Mouse (Mus musculus) MEL (cell line): ENCODE results near the gene Kat6b. TPM values are rescaled to one million over a fixed set of nuclear protein-coding genes. Genes with fewer than 3 reads are reported as not detected.
"Not testable (repeated sequence)": the region's sequence is repeated elsewhere in the genome, so short reads cannot be mapped to it uniquely, and the experiment has no call there.

ENCODE experiments used
- DNase-seq: peaks from one replicate; pipeline ENCODE4 v3.0.0; 2011; ENCODE audit warnings: low read depth, low spot score
- H3K27ac ChIP-seq: 2 replicates; pipeline ENCODE4 v1.5.1; 2012; ENCODE audit warnings: low read depth, mild to moderate bottlenecking, control low read depth, low read length, moderate library complexity; ENCODE audit not compliant: control insufficient read depth
- H3K27me3 ChIP-seq, 2 experiments: fragments of 150-350 bp in 1 of 2; sonication (generic) in 1 of 2; 2 replicates each; pipeline ENCODE4 v1.6.1; 2012; ENCODE audit warnings: low read length in 2 of 2, mild to moderate bottlenecking in 2 of 2, improper control_type of control experiment in 1 of 2, moderate library complexity in 1 of 2; ENCODE audit not compliant: insufficient read depth in 2 of 2, control insufficient read depth in 1 of 2
- H3K36me3 ChIP-seq, 2 experiments: 2 replicates each; pipeline ENCODE4 v1.6.1; 2012 to 2014; ENCODE audit warnings: low read length in 2 of 2, improper control_type of control experiment in 1 of 2, inconsistent platforms in 1 of 2, mild to moderate bottlenecking in 1 of 2; ENCODE audit not compliant: insufficient read depth in 2 of 2, control insufficient read depth in 1 of 2
- H3K4me1 ChIP-seq, 2 experiments: fragments of 150-350 bp in 1 of 2; sonication (generic) in 1 of 2; 2 replicates each; pipeline ENCODE4 v1.6.1; 2012; ENCODE audit warnings: low read length in 2 of 2, improper control_type of control experiment in 1 of 2, mild to moderate bottlenecking in 1 of 2; ENCODE audit not compliant: insufficient read depth in 2 of 2, control insufficient read depth in 1 of 2
- H3K4me3 ChIP-seq, 2 experiments: fragments of 150-350 bp in 1 of 2; sonication (generic) in 1 of 2; 2 replicates each; pipeline ENCODE4 v1.5.1; 2012; ENCODE audit warnings: low read depth in 2 of 2, low read length in 2 of 2, mild to moderate bottlenecking in 2 of 2, moderate library complexity in 2 of 2, control low read depth in 1 of 2, improper control_type of control experiment in 1 of 2; ENCODE audit not compliant: control insufficient read depth in 1 of 2, insufficient read depth in 1 of 2
- H3K79me2 ChIP-seq: 2 replicates; pipeline ENCODE4 v1.6.1; 2012; ENCODE audit warnings: mild to moderate bottlenecking, low read length, moderate library complexity; ENCODE audit not compliant: control insufficient read depth, poor library complexity, insufficient read depth
- H3K9ac ChIP-seq: 2 replicates; pipeline ENCODE4 v1.6.1; 2012; ENCODE audit warnings: low read depth, mild to moderate bottlenecking, control low read depth, low read length, moderate library complexity; ENCODE audit not compliant: control insufficient read depth, poor library complexity, severe bottlenecking
- H3K9me3 ChIP-seq: fragments of 150-350 bp; sonication (generic); replicated peaks from 2 replicates; pipeline ENCODE4 v1.6.1; 2012; ENCODE audit warnings: mild to moderate bottlenecking, low read length, improper control_type of control experiment, moderate library complexity; ENCODE audit not compliant: insufficient read depth
- BHLHE40 ChIP-seq: IDR thresholded peaks from 2 replicates; pipeline ENCODE4 v1.6.1; 2012; ENCODE audit warnings: low read depth, mild to moderate bottlenecking, inconsistent platforms, low read length, improper control_type of control experiment, borderline replicate concordance
- CHD1 ChIP-seq: IDR thresholded peaks from 2 replicates; pipeline ENCODE4 v1.6.1; 2012; ENCODE audit warnings: low read depth, mild to moderate bottlenecking, inconsistent platforms, low read length, improper control_type of control experiment
- CHD2 ChIP-seq: IDR thresholded peaks from 2 replicates; pipeline ENCODE4 v1.6.1; 2011; ENCODE audit warnings: low read length, improper control_type of control experiment
- CTCF ChIP-seq, 3 experiments: IDR thresholded peaks in 2 of 3; conservative IDR thresholded peaks in 1 of 3; 2 replicates each; pipeline ENCODE4 v1.5.1; 2011 to 2012; ENCODE audit warnings: low read length in 3 of 3, low read depth in 2 of 3, mild to moderate bottlenecking in 2 of 3, improper control_type of control experiment in 1 of 3, inconsistent platforms in 1 of 3, mixed read lengths in 1 of 3, moderate library complexity in 1 of 3; ENCODE audit not compliant: control insufficient read depth in 1 of 3, insufficient read depth in 1 of 3, poor library complexity in 1 of 3, severe bottlenecking in 1 of 3
- E2F4 ChIP-seq: IDR thresholded peaks from 2 replicates; pipeline ENCODE4 v1.6.1; 2011; ENCODE audit warnings: low read depth, low read length, improper control_type of control experiment, borderline replicate concordance
- GABPA ChIP-seq: IDR thresholded peaks from 2 replicates; pipeline ENCODE4 v1.6.1; 2012; ENCODE audit warnings: low read depth, mild to moderate bottlenecking, inconsistent platforms, low read length, improper control_type of control experiment, moderate library complexity
- HCFC1 ChIP-seq: IDR thresholded peaks from 2 replicates; pipeline ENCODE4 v1.6.1; 2012; ENCODE audit warnings: low read depth, mild to moderate bottlenecking, inconsistent platforms, low read length, improper control_type of control experiment, moderate library complexity
- MAZ ChIP-seq: IDR thresholded peaks from 2 replicates; pipeline ENCODE4 v1.6.1; 2012; ENCODE audit warnings: low read depth, mild to moderate bottlenecking, inconsistent platforms, low read length, improper control_type of control experiment
- MEF2A ChIP-seq: IDR thresholded peaks from 2 replicates; pipeline ENCODE4 v1.6.1; 2014; ENCODE audit warnings: low read depth, mild to moderate bottlenecking, inconsistent platforms, low read length, improper control_type of control experiment; ENCODE audit not compliant: poor library complexity, insufficient replicate concordance, severe bottlenecking; ENCODE audit errors: extremely low read depth
- MYC ChIP-seq: IDR thresholded peaks from 2 replicates; pipeline ENCODE4 v1.6.1; 2011; ENCODE audit warnings: low read depth, mild to moderate bottlenecking, low read length, improper control_type of control experiment, moderate library complexity
- NRF1 ChIP-seq: IDR thresholded peaks from 2 replicates; pipeline ENCODE4 v1.6.1; 2014; ENCODE audit warnings: low read depth, mild to moderate bottlenecking, inconsistent platforms, low read length, improper control_type of control experiment, moderate library complexity; ENCODE audit not compliant: poor library complexity, insufficient read depth, severe bottlenecking
- POLR2AphosphoS2 ChIP-seq: IDR thresholded peaks from 2 replicates; pipeline ENCODE4 v1.6.1; 2011; ENCODE audit warnings: low read length, improper control_type of control experiment
- POLR2AphosphoS5 ChIP-seq: IDR thresholded peaks from 2 replicates; pipeline ENCODE4 v1.6.1; 2012; ENCODE audit warnings: low read depth, borderline replicate concordance, mild to moderate bottlenecking, inconsistent platforms, low read length, moderate library complexity, mixed read lengths
- RAD21 ChIP-seq: IDR thresholded peaks from 2 replicates; pipeline ENCODE4 v1.6.1; 2011; ENCODE audit warnings: mild to moderate bottlenecking, low read depth, low read length, improper control_type of control experiment
- TBP ChIP-seq: IDR thresholded peaks from 2 replicates; pipeline ENCODE4 v1.8.0; 2011; ENCODE audit warnings: low read depth, low read length, improper control_type of control experiment
- UBTF ChIP-seq: IDR thresholded peaks from 2 replicates; pipeline ENCODE4 v1.6.1; 2012; ENCODE audit warnings: low read depth, mild to moderate bottlenecking, inconsistent platforms, low read length, improper control_type of control experiment, moderate library complexity, borderline replicate concordance; ENCODE audit not compliant: insufficient read depth
- USF2 ChIP-seq, 2 experiments: IDR thresholded peaks; 2 replicates each; pipeline ENCODE4 v1.6.1; 2011 to 2012; ENCODE audit warnings: improper control_type of control experiment in 2 of 2, low read length in 2 of 2, borderline replicate concordance in 1 of 2, inconsistent platforms in 1 of 2, low read depth in 1 of 2, mild to moderate bottlenecking in 1 of 2; ENCODE audit not compliant: insufficient read depth in 1 of 2
- ZC3H11A ChIP-seq: IDR thresholded peaks from 2 replicates; pipeline ENCODE4 v1.6.1; 2012; ENCODE audit warnings: low read depth, mild to moderate bottlenecking, inconsistent platforms, low read length, improper control_type of control experiment
- polyA plus RNA-seq, 2 experiments: library from polyadenylated mRNA; stranded (reverse) in 1 of 2; unstranded in 1 of 2; fragments of >175 nt in 1 of 2; fragments of >200 nt in 1 of 2; gene quantifications; 2 replicates each; pipeline versions ENCODE4 v1.2.1 to v1.2.4; 2012; ENCODE audit warnings: low replicate concordance in 2 of 2, low read depth in 1 of 2; ENCODE audit not compliant: insufficient read length in 2 of 2, insufficient read depth in 1 of 2, missing spikeins in 1 of 2
- total RNA-seq: library from RNA; depleted of rRNA; stranded (reverse); fragments of 300-350 nt; gene quantifications from 2 replicates; pipeline ENCODE4 v1.2.3, GENCODE M21; 2012

The Kat6b gene
- total and polyA plus RNA-seq, 3 experiments, result 1.8 to 5.4 TPM; not detected in 1

DNA sequence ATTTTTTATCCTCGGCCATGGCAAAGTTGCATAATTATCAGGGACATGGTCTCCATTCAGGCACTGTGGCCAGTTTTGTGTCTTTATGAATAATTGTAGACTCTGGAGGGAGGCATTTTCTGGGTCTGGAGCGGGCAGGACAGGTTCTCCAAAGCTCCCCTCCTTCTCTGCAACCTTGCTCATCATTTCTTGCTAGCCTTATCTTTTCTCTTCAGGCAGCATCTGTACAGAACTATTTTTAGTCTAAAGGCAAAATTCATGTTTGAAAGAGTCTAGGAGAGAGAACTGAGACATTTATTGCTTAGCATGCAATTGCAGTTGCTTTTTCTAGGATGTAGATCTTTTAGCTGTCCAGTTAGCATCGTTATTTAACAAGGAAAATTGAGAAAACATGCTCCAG is 38.1 kb downstream of the Kat6b start (continued):
- TF ChIP-seq HCFC1, result no peak
- no peak for TF ChIP-seq RAD21
- TF ChIP-seq USF2 (IDR thresholded peaks at IDR 0.05; ENCODE audit: borderline replicate concordance in 1 of 2, insufficient read depth in 1 of 2, low read depth in 1 of 2, low read length in 2 of 2), result no peak
- no peak for TF ChIP-seq NRF1
- no peak for TF ChIP-seq POLR2AphosphoS5
- no peak for TF ChIP-seq CHD1
- no peak for TF ChIP-seq UBTF
- no peak for TF ChIP-seq ZC3H11A
- no peak for TF ChIP-seq CHD2
- peak; percentile 91; the same call in 1 of the 2 replicates for TF ChIP-seq MEF2A
- TF ChIP-seq BHLHE40, result no peak
- no peak for TF ChIP-seq CTCF (IDR thresholded peaks at IDR 0.05 in 2 of 3, conservative IDR thresholded peaks at IDR 0.05 in 1 of 3; ENCODE audit: control insufficient read depth in 1 of 3, insufficient read depth in 1 of 3, low read depth in 2 of 3, low read length in 3 of 3, poor library complexity in 1 of 3, severe bottlenecking in 1 of 3)
- no peak for TF ChIP-seq MAZ
- TF ChIP-seq MYC, result no peak
- TF ChIP-seq E2F4, result no peak
- no peak for TF ChIP-seq POLR2AphosphoS2
- TF ChIP-seq TBP, result no peak

DNA sequence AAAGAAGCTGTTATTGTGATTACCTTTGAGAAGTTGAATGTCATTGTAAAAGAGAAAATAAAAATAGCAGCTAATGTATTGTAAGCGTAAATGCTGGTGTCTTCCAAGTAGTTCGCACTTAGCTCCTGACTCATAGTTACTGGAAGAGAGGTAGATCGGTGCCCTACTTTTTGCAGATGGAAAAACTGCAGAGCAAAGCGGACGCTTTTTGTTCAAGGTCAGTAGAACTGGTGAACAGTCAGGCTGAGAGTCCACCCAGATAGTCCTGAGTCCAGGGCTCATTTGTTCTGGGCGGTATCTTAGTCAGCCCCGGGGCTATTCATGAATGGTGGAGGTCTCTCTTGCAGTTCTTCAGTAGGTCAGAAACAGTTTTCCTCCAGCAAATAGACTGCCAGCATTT is 39.3 kb downstream of the Kat6b start:
- Histone ChIP-seq H3K27ac (no peak overlapping the region), H3K4me1 (peaks cover 5 to 14% of the 10 kb centered on the region in 2 experiments), H3K4me3 (no peak overlapping the region), H3K36me3 (peaks cover 0 to 15% of the 10 kb centered on the region in 2 experiments; a peak in 2 of 4 replicates), H3K79me2 (no peaks in the 10 kb centered on the region), H3K27me3 (no peaks in the 10 kb centered on the region), H3K9ac (no peak overlapping the region), H3K9me3 (no peaks in the 10 kb centered on the region)
- DNase-seq, result no peak
- no peak for TF ChIP-seq MEF2A
- no peak for TF ChIP-seq GABPA

DNA sequence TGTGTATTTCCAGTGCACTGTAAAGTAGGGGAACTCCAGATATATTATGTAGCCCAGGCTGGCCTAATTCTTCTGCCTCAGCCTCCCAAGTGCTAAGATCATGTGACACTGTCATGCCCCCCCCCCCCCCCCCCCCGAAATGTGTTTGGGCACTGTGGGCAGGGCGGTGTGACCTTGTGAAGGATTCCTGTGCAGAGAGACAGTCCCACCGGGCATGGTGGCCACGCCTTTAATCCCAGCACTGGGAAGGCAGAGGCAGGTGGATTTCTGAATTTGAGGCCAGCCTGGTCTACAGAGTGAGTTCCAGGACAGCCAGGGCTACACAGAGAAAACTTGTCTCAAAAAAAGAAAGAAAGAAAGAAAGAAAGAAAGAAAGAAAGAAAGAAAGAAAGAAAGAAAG is 40.3 kb downstream of the Kat6b start:
- H3K27me3 ChIP-seq, H3K4me3 ChIP-seq, DNase-seq, H3K79me2 ChIP-seq, H3K9ac ChIP-seq, H3K9me3 ChIP-seq, H3K27ac ChIP-seq: not testable (repeated sequence)
- Histone ChIP-seq H3K36me3 (peaks cover 0 to 15% of the 10 kb centered on the region in 2 experiments; a peak in 2 of 4 replicates), H3K4me1 (peaks cover 5 to 14% of the 10 kb centered on the region in 2 experiments)
